Mouse (Mus musculus): ENCODE measurements around the gene Eif2b5.
"Not testable (repeated sequence)": the region's sequence is repeated elsewhere in the genome, so short reads cannot be mapped to it uniquely, and the experiment has no call there.

The Eif2b5 gene

GRCm38 (mm10) chr16:20498677-20499475 lies at the start of gene Eif2b5:
TSS of gene Eif2b5 (plus strand) at chr16:20498817.
- peak; percentile 83 for DNase-seq (ENCODE audit: low spot score)

- DNase-seq (ENCODE audit: low spot score), result no peak
Observed at GRCm38 (mm10) chr16:20451774-20452173, 46.8 kb upstream of the Eif2b5 start.

GRCm38 (mm10) chr16:20454155-20454654 lies 44.4 kb upstream of the Eif2b5 start:
- no peak for DNase-seq (ENCODE audit: low spot score)

- no peak for DNase-seq (ENCODE audit: low spot score)
Observed at GRCm38 (mm10) chr16:20456106-20456505, 42.5 kb upstream of the Eif2b5 start.

- not testable (repeated sequence) for DNase-seq (ENCODE audit: low spot score)
Observed at GRCm38 (mm10) chr16:20458736-20459135, 39.9 kb upstream of the Eif2b5 start.

GRCm38 (mm10) chr16:20464725-20465124 lies 33.9 kb upstream of the Eif2b5 start:
- DNase-seq (ENCODE audit: low spot score), result no peak

- DNase-seq (ENCODE audit: low spot score), result no peak
Observed at GRCm38 (mm10) chr16:20470981-20471380, 27.6 kb upstream of the Eif2b5 start.

GRCm38 (mm10) chr16:20471686-20472085 lies 26.9 kb upstream of the Eif2b5 start:
- no peak for DNase-seq (ENCODE audit: low spot score)

GRCm38 (mm10) chr16:20473748-20474147 lies 24.9 kb upstream of the Eif2b5 start:
- no peak for DNase-seq (ENCODE audit: low spot score)

- no peak for DNase-seq (ENCODE audit: low spot score)
Observed at GRCm38 (mm10) chr16:20474211-20474610, 24.4 kb upstream of the Eif2b5 start.

- DNase-seq (ENCODE audit: low spot score), result no peak
Observed at GRCm38 (mm10) chr16:20474786-20475185, 23.8 kb upstream of the Eif2b5 start.

- no peak for DNase-seq (ENCODE audit: low spot score)
Observed at GRCm38 (mm10) chr16:20475335-20475734, 23.3 kb upstream of the Eif2b5 start.

- DNase-seq (ENCODE audit: low spot score), result no peak
Observed at GRCm38 (mm10) chr16:20476857-20477256, 21.8 kb upstream of the Eif2b5 start.

GRCm38 (mm10) chr16:20477270-20477669 lies 21.3 kb upstream of the Eif2b5 start:
- DNase-seq (ENCODE audit: low spot score), result no peak

- no peak for DNase-seq (ENCODE audit: low spot score)
Observed at GRCm38 (mm10) chr16:20478504-20478903, 20.1 kb upstream of the Eif2b5 start.

GRCm38 (mm10) chr16:20479026-20479760 lies 19.4 kb upstream of the Eif2b5 start:
- not testable (repeated sequence) for DNase-seq (ENCODE audit: low spot score)

GRCm38 (mm10) chr16:20480115-20480514 lies 18.5 kb upstream of the Eif2b5 start:
- no peak for DNase-seq (ENCODE audit: low spot score)

- DNase-seq (ENCODE audit: low spot score), result no peak
Observed at GRCm38 (mm10) chr16:20481746-20482145, 16.9 kb upstream of the Eif2b5 start.

- DNase-seq (ENCODE audit: low spot score), result not testable (repeated sequence)
Observed at GRCm38 (mm10) chr16:20483716-20484115, 14.9 kb upstream of the Eif2b5 start.

GRCm38 (mm10) chr16:20485061-20485460 lies 13.6 kb upstream of the Eif2b5 start:
- DNase-seq (ENCODE audit: low spot score), result no peak

GRCm38 (mm10) chr16:20486048-20486447 lies 12.6 kb upstream of the Eif2b5 start:
- no peak for DNase-seq (ENCODE audit: low spot score)

GRCm38 (mm10) chr16:20488151-20488550 lies 10.5 kb upstream of the Eif2b5 start:
- no peak for DNase-seq (ENCODE audit: low spot score)

GRCm38 (mm10) chr16:20488751-20489150 lies 9.9 kb upstream of the Eif2b5 start:
- not testable (repeated sequence) for DNase-seq (ENCODE audit: low spot score)

Data from ovary, postnatal 14 days (tissue).